Mouse (Mus musculus) naive thymus-derived CD4-positive, alpha-beta T cell, adult 2 months (primary cell): ENCODE measurements around the gene Timm44.

ENCODE experiments used
- DNase-seq: peaks from one replicate; pipeline ENCODE4 v3.0.0-alpha.2; 2011; ENCODE audit warnings: low read depth

The Timm44 gene

GRCm38 (mm10) chr8:4237814-4238433 lies 37.8 kb downstream of the Timm44 start:
- DNase-seq, result no peak

GRCm38 (mm10) chr8:4230612-4231351 lies 44.9 kb downstream of the Timm44 start:
- no peak for DNase-seq

GRCm38 (mm10) chr8:4229784-4230183 lies 45.9 kb downstream of the Timm44 start:
- no peak for DNase-seq

GRCm38 (mm10) chr8:4227919-4228318 lies 47.8 kb downstream of the Timm44 start:
- DNase-seq, result no peak

- no peak for DNase-seq
These were observed 48.9 kb downstream of the Timm44 start, which contains the start of gene Lrrc8e for GRCm38 (mm10) chr8:4226739-4227347. Lrrc8e (plus strand) TSS chr8:4226827.

GRCm38 (mm10) chr8:4226323-4226722 lies 49.4 kb downstream of the Timm44 start:
- DNase-seq, result no peak

GRCm38 (mm10) chr8:4222059-4222458 lies 53.7 kb downstream of the Timm44 start:
- no peak for DNase-seq

GRCm38 (mm10) chr8:4219617-4220016 lies 56.1 kb downstream of the Timm44 start:
- DNase-seq, result no peak

GRCm38 (mm10) chr8:4216791-4217621 lies 58.7 kb downstream of the Timm44 start, which contains the start of gene Prr36:
Prr36 (minus strand) TSS chr8:4217459.
- DNase-seq, result peak; percentile 33

GRCm38 (mm10) chr8:4216296-4216695 lies 59.4 kb downstream of the Timm44 start:
- DNase-seq, result peak; percentile 13

GRCm38 (mm10) chr8:4214006-4214980 lies 61.4 kb downstream of the Timm44 start:
- peak; percentile 78 for DNase-seq

GRCm38 (mm10) chr8:4213210-4214005 lies 62.3 kb downstream of the Timm44 start:
- DNase-seq, result peak; percentile 49

GRCm38 (mm10) chr8:4212809-4213209 lies 62.9 kb downstream of the Timm44 start:
- DNase-seq, result peak; percentile 41

GRCm38 (mm10) chr8:4211097-4211496 lies 64.6 kb downstream of the Timm44 start:
- DNase-seq, result peak; percentile 30
